Mouse (Mus musculus): ENCODE results near the gene Agtpbp1. TPM values are rescaled to one million over a fixed set of nuclear protein-coding genes. Genes with fewer than 3 reads are reported as not detected.
A peak's percentile ranks its signal among the peaks of the same experiment; 100 is the strongest.

The Agtpbp1 gene
- total and polyA plus RNA-seq, 2 experiments from 2014 or later: 12.4 to 21.7 TPM

DNA sequence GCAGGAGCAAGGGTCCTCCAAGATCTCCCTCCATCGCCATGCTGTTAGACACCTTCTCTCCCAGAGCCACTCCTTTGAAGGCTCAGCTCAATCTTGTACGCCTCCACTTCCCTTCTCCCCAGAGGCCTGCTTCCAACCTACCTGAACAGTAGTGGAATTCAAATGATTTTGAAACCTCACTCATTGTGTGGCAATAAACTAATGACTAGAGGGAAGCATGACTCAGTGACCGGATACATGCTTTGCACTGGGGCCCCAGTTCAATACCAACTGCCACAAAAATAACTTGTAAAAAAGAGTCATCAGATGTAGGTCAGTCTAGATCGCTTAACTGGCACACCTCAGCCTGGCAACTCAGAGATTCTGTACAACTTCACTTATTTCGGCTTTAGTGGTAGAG is 26.3 kb downstream of the Agtpbp1 start:
- ATAC-seq (ENCODE audit: insufficient read depth, low read depth): no peak
- TF ChIP-seq EP300 (IDR thresholded peaks at IDR 0.05; ENCODE audit: low read depth) (no peak), CTCF (IDR thresholded peaks at IDR 0.05; ENCODE audit: low read depth) (no peak)
- Histone ChIP-seq H3K9ac (replicated peaks; ENCODE audit: low read depth, low read length) (no peak overlapping the region), H3K4me1 (ENCODE audit: control insufficient read depth, insufficient read depth) (peaks cover 9% of the 10 kb centered on the region), H3K4me3 (ENCODE audit: low read depth, low read length) (no peak overlapping the region), H3K4me2 (ENCODE audit: low read depth, low read length) (no peak overlapping the region), H3K9me3 (replicated peaks; ENCODE audit: control insufficient read depth, low read length) (no peaks in the 10 kb centered on the region), H3K27ac (ENCODE audit: low read depth) (no peak overlapping the region), H3K27me3 (ENCODE audit: control insufficient read depth, insufficient read depth, low read length) (no peaks in the 10 kb centered on the region), H3K36me3 (replicated peaks; ENCODE audit: control insufficient read depth, insufficient read depth, low read length) (no peaks in the 10 kb centered on the region)
- DNase-seq (ENCODE audit: low spot score): no peak
- WGBS: 92% methylated on average over 5 of the region's 5 CpGs

DNA sequence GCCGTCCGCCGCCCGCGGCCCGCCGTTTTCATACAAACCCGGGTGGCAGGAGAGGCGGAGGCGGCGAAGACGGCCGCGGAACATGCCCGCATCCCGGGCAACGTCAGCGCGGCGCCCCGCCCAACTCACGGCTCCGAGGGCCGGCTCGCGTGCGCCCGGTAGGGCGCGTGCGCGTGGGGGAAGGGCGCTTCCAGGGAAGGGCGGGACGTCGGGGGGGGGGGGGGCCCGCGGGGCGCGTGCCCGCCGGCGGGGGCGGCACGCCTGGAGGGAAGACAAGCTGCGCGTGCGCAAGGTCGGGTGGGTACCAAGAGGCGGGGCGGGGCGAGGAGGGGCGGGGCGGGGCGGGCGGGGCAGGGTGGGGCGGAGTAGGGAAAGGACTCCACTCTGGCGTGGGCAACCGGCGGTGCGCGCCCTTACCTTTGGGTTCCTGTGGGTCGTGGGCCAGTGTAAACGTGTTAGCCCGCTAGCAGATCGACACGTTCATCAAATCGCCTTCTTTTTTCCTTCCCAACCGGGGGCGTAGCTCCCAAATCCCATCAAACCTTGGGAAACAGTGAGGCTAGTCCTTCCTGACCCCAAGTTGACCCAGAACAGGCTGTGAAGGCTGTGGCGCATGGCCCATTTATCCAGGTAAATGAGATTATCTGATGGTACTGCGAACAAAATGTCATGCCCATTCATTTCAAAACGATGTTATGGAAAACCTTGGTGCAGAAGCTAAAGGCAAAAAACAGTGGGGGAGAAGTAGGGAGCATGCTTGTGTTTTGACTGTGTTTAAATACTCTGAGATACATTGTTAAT is 27.6 kb downstream of the Agtpbp1 start:
- Histone ChIP-seq H3K36me3 (replicated peaks; ENCODE audit: control insufficient read depth, insufficient read depth, low read length) (no peaks in the 10 kb centered on the region; the same call in 1 of the 2 replicates), H3K27me3 (ENCODE audit: control insufficient read depth, insufficient read depth, low read length) (no peaks in the 10 kb centered on the region), H3K9ac (replicated peaks; ENCODE audit: low read depth, low read length) (peak overlapping the region; percentile 85), H3K4me2 (ENCODE audit: low read depth, low read length) (peak overlapping the region; percentile 83), H3K4me1 (ENCODE audit: control insufficient read depth, insufficient read depth) (peaks cover 9% of the 10 kb centered on the region), H3K4me3 (ENCODE audit: low read depth, low read length) (peak overlapping the region; percentile 96), H3K9me3 (replicated peaks; ENCODE audit: control insufficient read depth, low read length) (no peaks in the 10 kb centered on the region), H3K27ac (ENCODE audit: low read depth) (peak overlapping the region; percentile 79)
- DNase-seq (ENCODE audit: low spot score) (peak; percentile 81), ATAC-seq (ENCODE audit: insufficient read depth, low read depth) (peak; percentile 97)
- WGBS: 1% methylated on average over 41 of the region's 73 CpGs
- TF ChIP-seq CTCF (IDR thresholded peaks at IDR 0.05; ENCODE audit: low read depth): no peak
- no peak for TF ChIP-seq EP300 (IDR thresholded peaks at IDR 0.05; ENCODE audit: low read depth)

- DNase-seq (ENCODE audit: low spot score): peak; percentile 25
- TF ChIP-seq CTCF (IDR thresholded peaks at IDR 0.05; ENCODE audit: low read depth) (no peak), EP300 (IDR thresholded peaks at IDR 0.05; ENCODE audit: low read depth) (no peak)
- Histone ChIP-seq H3K36me3 (replicated peaks; ENCODE audit: control insufficient read depth, insufficient read depth, low read length) (no peaks in the 10 kb centered on the region; the same call in 1 of the 2 replicates), H3K9ac (replicated peaks; ENCODE audit: low read depth, low read length) (peak overlapping the region; percentile 85), H3K9me3 (replicated peaks; ENCODE audit: control insufficient read depth, low read length) (no peaks in the 10 kb centered on the region), H3K4me2 (ENCODE audit: low read depth, low read length) (peak overlapping the region; percentile 83), H3K27ac (ENCODE audit: low read depth) (peak overlapping the region; percentile 79), H3K4me1 (ENCODE audit: control insufficient read depth, insufficient read depth) (peaks cover 9% of the 10 kb centered on the region), H3K4me3 (ENCODE audit: low read depth, low read length) (peak overlapping the region; percentile 96), H3K27me3 (ENCODE audit: control insufficient read depth, insufficient read depth, low read length) (no peaks in the 10 kb centered on the region)
- ATAC-seq (ENCODE audit: insufficient read depth, low read depth): peak; percentile 83
- WGBS: under 1% methylated on average over 41 of the region's 45 CpGs
Measured at GRCm38 (mm10) chr13:59556670-59557069, 28.4 kb downstream of the Agtpbp1 start.

GRCm38 (mm10) chr13:59555613-59556192 is 29.3 kb downstream of the Agtpbp1 start:
- peak overlapping the region; percentile 83 for H3K4me2 ChIP-seq (ENCODE audit: low read depth, low read length)
- no peaks in the 10 kb centered on the region for H3K27me3 ChIP-seq (ENCODE audit: control insufficient read depth, insufficient read depth, low read length)
- no peak overlapping the region for H3K27ac ChIP-seq (ENCODE audit: low read depth)
- TF ChIP-seq CTCF (IDR thresholded peaks at IDR 0.05; ENCODE audit: low read depth): no peak
- TF ChIP-seq EP300 (IDR thresholded peaks at IDR 0.05; ENCODE audit: low read depth): no peak
- H3K36me3 ChIP-seq (replicated peaks; ENCODE audit: control insufficient read depth, insufficient read depth, low read length): no peaks in the 10 kb centered on the region; the same call in 1 of the 2 replicates
- 83% methylated on average over 8 of the region's 8 CpGs for WGBS
- no peak for ATAC-seq (ENCODE audit: insufficient read depth, low read depth)
- peaks cover 9% of the 10 kb centered on the region for H3K4me1 ChIP-seq (ENCODE audit: control insufficient read depth, insufficient read depth)
- DNase-seq (ENCODE audit: low spot score): no peak
- H3K4me3 ChIP-seq (ENCODE audit: low read depth, low read length): no peak overlapping the region; the same call in 1 of the 2 replicates
- H3K9ac ChIP-seq (replicated peaks; ENCODE audit: low read depth, low read length): no peak overlapping the region
- no peaks in the 10 kb centered on the region for H3K9me3 ChIP-seq (replicated peaks; ENCODE audit: control insufficient read depth, low read length)

- 68% methylated on average over 17 of the region's 17 CpGs for WGBS
- Histone ChIP-seq H3K27me3 (ENCODE audit: control insufficient read depth, insufficient read depth, low read length) (no peaks in the 10 kb centered on the region), H3K9me3 (replicated peaks; ENCODE audit: control insufficient read depth, low read length) (no peaks in the 10 kb centered on the region), H3K4me3 (ENCODE audit: low read depth, low read length) (0 out of 2 replicates have a peak overlapping the region, but pooled peaks have one; percentile 5), H3K27ac (ENCODE audit: low read depth) (no peak overlapping the region), H3K4me1 (ENCODE audit: control insufficient read depth, insufficient read depth) (peaks cover 9% of the 10 kb centered on the region), H3K9ac (replicated peaks; ENCODE audit: low read depth, low read length) (no peak overlapping the region), H3K36me3 (replicated peaks; ENCODE audit: control insufficient read depth, insufficient read depth, low read length) (no peaks in the 10 kb centered on the region; the same call in 1 of the 2 replicates), H3K4me2 (ENCODE audit: low read depth, low read length) (no peak overlapping the region)
- DNase-seq (ENCODE audit: low spot score) (no peak), ATAC-seq (ENCODE audit: insufficient read depth, low read depth) (no peak)
- TF ChIP-seq CTCF (IDR thresholded peaks at IDR 0.05; ENCODE audit: low read depth) (no peak), EP300 (IDR thresholded peaks at IDR 0.05; ENCODE audit: low read depth) (no peak)
Measured at GRCm38 (mm10) chr13:59554772-59555505, 30.1 kb downstream of the Agtpbp1 start.

All from heart, postnatal 0 days (tissue).